In the genomic region with DNA sequence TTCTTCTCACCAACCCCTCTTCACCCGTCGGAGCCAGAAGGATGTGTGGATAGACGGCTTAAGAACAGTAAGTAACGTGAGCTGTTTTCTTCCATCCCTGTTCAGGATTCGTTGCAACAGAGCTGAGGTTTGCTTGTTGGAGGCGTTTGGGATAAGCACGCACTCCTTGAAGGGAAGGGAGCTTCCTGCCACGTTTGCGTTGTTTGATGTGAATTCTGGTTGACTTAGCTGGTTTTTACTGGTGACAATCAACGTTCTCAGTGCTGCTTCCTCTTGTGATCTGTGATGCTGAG, we compare ENCODE assay signal across 8 mouse cellular contexts.
A peak's percentile ranks its signal among the peaks of the same experiment; 100 is the strongest.
DNase-seq lines count a peak whose midpoint lies in the region; ATAC-seq lines count a peak whose summit lies in the region.
"Had no signal": no experiment of that assay in that cellular context is flagged by ENCODE, and none has a peak within 500 bp of the region (broad histone marks: within the 10 kb centered on the region; RNA-seq: fewer than 3 reads in every experiment).

No protein-coding gene starts in this region.

- no peak overlapping the region for H3K9ac ChIP-seq in limb, embryonic 11.5 days (ENCODE audit: low read length)
- H3K9ac ChIP-seq in forebrain, embryonic 12.5 days = peak overlapping the region; percentile 44
- no peak overlapping the region for H3K9ac ChIP-seq in stomach, embryonic 15.5 days
- H3K9ac ChIP-seq: liver, embryonic 14.5 days had no signal

- no peak overlapping the region for H3K27ac ChIP-seq in limb, embryonic 11.5 days (replicated peaks; ENCODE audit: low read depth, low read length)
- no peak overlapping the region for H3K27ac ChIP-seq in limb, embryonic 10.5 days
- peak overlapping the region; percentile 78 for H3K27ac ChIP-seq in forebrain, embryonic 12.5 days
- no peak overlapping the region for H3K27ac ChIP-seq in stomach, embryonic 15.5 days
- H3K27ac ChIP-seq: liver, embryonic 14.5 days had no signal

- H3K4me2 ChIP-seq in limb, embryonic 11.5 days (ENCODE audit: low read depth, severe bottlenecking) = no peak overlapping the region
- H3K4me2 ChIP-seq in forebrain, embryonic 12.5 days = peak overlapping the region; percentile 47
- H3K4me2 ChIP-seq in stomach, embryonic 15.5 days = no peak overlapping the region

- DNase-seq in limb, embryonic 11.5 days (ENCODE audit: low spot score) = peak; percentile 24
- no peak for DNase-seq in limb, embryonic 10.5 days (ENCODE audit: low spot score)
- DNase-seq in mesoderm, embryonic 11.5 days (ENCODE audit: low read depth, low spot score) = peak; percentile 8
- no peak for DNase-seq in spleen, postnatal 10 days (ENCODE audit: low spot score in 2 of 2)
- DNase-seq in cerebellum, postnatal 25 days = no peak

- 17% methylated on average over 10 of the region's 10 CpGs for WGBS in limb, embryonic 11.5 days
- WGBS in limb, embryonic 10.5 days = 16% methylated on average over 10 of the region's 10 CpGs
- 7% methylated on average over 10 of the region's 10 CpGs for WGBS in forebrain, embryonic 12.5 days
- 13% methylated on average over 10 of the region's 10 CpGs for WGBS in stomach, embryonic 15.5 days

- H3K4me3 ChIP-seq in limb, embryonic 11.5 days (ENCODE audit: low read depth, low read length) = no peak overlapping the region
- H3K4me3 ChIP-seq in limb, embryonic 10.5 days = no peak overlapping the region
- peak overlapping the region; percentile 32 for H3K4me3 ChIP-seq in forebrain, embryonic 12.5 days (replicated peaks)
- H3K4me3 ChIP-seq in stomach, embryonic 15.5 days (replicated peaks) = peak overlapping the region; percentile 12; the same call in 1 of the 2 replicates

- no peaks in the 10 kb centered on the region for H3K4me1 ChIP-seq in limb, embryonic 11.5 days (ENCODE audit: control insufficient read depth, insufficient read depth, low read length)
- no peaks in the 10 kb centered on the region for H3K4me1 ChIP-seq in limb, embryonic 10.5 days
- H3K4me1 ChIP-seq in forebrain, embryonic 12.5 days = peaks cover 29% of the 10 kb centered on the region
- no peaks in the 10 kb centered on the region for H3K4me1 ChIP-seq in stomach, embryonic 15.5 days

- peaks cover 7% of the 10 kb centered on the region; the same call in 1 of the 2 replicates for H3K27me3 ChIP-seq in limb, embryonic 11.5 days (ENCODE audit: control insufficient read depth, insufficient read depth, low read length)
- H3K27me3 ChIP-seq in limb, embryonic 10.5 days (ENCODE audit: low read depth, poor library complexity, severe bottlenecking) = peaks cover 39% of the 10 kb centered on the region
- peaks cover 8% of the 10 kb centered on the region for H3K27me3 ChIP-seq in forebrain, embryonic 12.5 days
- H3K27me3 ChIP-seq in stomach, embryonic 15.5 days (replicated peaks) = peaks cover 4% of the 10 kb centered on the region; the same call in 1 of the 2 replicates

- H3K36me3 ChIP-seq in limb, embryonic 11.5 days (ENCODE audit: control insufficient read depth, insufficient read depth, low read length) = no peaks in the 10 kb centered on the region
- no peaks in the 10 kb centered on the region for H3K36me3 ChIP-seq in limb, embryonic 10.5 days
- H3K36me3 ChIP-seq in forebrain, embryonic 12.5 days (replicated peaks) = no peaks in the 10 kb centered on the region
- H3K36me3 ChIP-seq in stomach, embryonic 15.5 days = no peaks in the 10 kb centered on the region

- ATAC-seq in limb, embryonic 11.5 days (ENCODE audit: insufficient number of reproducible peaks, low FRiP score, low TSS enrichment, low read depth) = no peak
- no peak for ATAC-seq in forebrain, embryonic 12.5 days (ENCODE audit: low FRiP score)
- ATAC-seq in stomach, embryonic 15.5 days (ENCODE audit: insufficient read depth, low FRiP score, low read depth) = no peak

- H3K9me3 ChIP-seq in limb, embryonic 11.5 days (ENCODE audit: control insufficient read depth, low read length) = no peaks in the 10 kb centered on the region
- no peaks in the 10 kb centered on the region for H3K9me3 ChIP-seq in limb, embryonic 10.5 days (replicated peaks)
- no peaks in the 10 kb centered on the region for H3K9me3 ChIP-seq in forebrain, embryonic 12.5 days
- no peaks in the 10 kb centered on the region for H3K9me3 ChIP-seq in stomach, embryonic 15.5 days

Comparison
In these comparisons a context has a peak if more than half of its experiments do, and no peak if none do; other contexts are left out.
1. DNase-seq: peak in limb, embryonic 11.5 days (single experiment) and mesoderm, embryonic 11.5 days (single experiment); none in limb, embryonic 10.5 days (single experiment), spleen, postnatal 10 days (0 of 2) and cerebellum, postnatal 25 days (0 of 2).
2. H3K4me3 ChIP-seq: peak in forebrain, embryonic 12.5 days (single experiment) and stomach, embryonic 15.5 days (single experiment); none in limb, embryonic 11.5 days (single experiment) and limb, embryonic 10.5 days (single experiment).